Mouse (Mus musculus): ENCODE results near the gene Olfr527. TPM values are rescaled to one million over a fixed set of nuclear protein-coding genes. Genes with fewer than 3 reads are reported as not detected.

Olfr527 gene
- total RNA-seq (2023) = not detected

DNA sequence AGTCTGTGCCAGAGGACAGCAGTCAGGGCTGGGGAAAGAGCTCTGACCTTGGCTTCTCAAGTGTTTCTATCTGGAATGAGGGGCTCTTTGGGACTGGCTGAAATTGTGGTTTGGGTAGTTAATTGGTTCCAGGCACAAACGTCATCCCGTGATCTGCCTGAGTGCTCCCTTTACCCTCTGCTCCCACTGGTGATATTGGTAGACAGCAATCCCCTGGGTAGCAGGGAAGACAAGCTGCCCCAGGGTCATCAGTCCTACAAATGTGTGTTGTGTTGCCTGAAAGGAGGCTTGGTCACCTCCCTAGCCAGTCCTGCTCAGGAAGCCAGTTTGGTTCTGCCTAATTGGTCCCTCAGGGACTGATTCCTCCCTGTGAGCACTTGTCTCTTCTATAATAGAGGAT lies at the start of gene Olfr527:
Gene Olfr527, plus strand, starts transcription at position 301 of the 400 bp plus-strand sequence.

DNA sequence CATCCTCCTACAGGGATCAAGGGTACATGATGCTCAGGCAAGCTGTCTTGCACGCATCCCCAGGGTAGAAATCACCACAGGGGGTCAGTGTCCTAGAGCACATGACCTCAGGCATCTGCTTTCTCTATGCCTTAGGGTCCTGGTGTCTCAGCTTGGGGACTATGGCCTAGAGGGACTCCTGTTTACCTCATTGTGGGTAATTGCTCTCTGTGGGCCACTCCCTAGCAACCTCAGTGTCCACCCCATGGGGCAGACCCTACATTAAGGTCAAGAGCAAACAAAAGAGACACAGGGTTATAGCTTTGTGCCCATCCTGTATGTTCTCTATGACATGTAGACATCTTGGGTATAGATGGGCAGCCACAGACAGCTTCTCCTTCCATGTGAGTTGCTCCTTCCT lies 13.3 kb upstream of the Olfr527 start, which contains the start of gene Olfr525:
Gene Olfr525, plus strand, starts transcription at position 301 of the 400 bp plus-strand sequence.

DNA sequence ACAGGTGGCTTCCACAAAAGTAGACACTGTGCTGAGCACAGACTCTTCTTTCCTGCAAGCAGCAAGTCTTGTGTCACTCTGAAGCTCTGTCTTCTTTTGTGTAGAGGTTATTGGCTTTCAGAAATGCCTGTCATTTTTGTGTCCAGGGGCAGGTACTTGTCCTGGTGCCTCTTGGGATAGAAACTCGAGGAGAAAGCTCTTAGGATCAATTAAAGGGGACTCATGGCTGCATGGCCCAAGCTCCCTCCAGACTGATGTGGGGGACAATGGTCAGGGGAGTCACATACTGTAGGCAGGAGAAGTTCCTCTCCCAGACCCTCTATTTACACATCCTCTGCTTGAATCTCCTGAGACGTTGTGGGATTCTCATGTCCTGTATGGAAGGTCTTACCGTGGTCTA lies 27.8 kb downstream of the Olfr527 start, which contains the start of gene Olfr60:
Gene Olfr60, minus strand, starts transcription at position 101 of the 400 bp plus-strand sequence.

DNA sequence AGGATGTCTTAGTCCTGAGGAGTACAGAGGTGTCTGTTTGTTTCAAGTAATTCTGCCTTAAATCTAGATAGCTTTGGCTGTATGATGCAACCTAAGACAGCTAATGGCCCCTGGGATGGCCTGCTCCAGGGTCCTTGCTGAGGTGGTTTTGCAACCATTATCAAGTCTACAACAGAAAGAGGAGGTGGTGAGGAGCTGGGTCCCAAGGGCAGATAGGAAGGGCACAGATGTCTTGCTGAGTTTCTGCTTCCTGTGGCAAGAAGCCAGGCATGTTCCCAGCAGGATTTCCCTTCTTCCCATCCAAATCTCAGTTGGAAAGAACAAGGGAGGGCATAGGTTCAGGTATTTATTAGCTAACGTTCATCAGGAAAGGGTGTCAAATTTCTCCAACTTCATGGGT lies 42.4 kb downstream of the Olfr527 start, which contains the start of gene Olfr530:
Gene Olfr530, minus strand, starts transcription at position 101 of the 400 bp plus-strand sequence.

Other genes starting within 250 kb of the Olfr527 start
- gene Prap1, start 240.6 kb upstream of the Olfr527 start, total RNA-seq (2023) = not detected
- 1 to 10 TPM; 6.8 to 9.8 TPM for gene Fuom, start 231.6 kb upstream of the Olfr527 start, total RNA-seq (2023)
- 1 to 10 TPM; 6.1 to 8.1 TPM for gene Paox, start 218.2 kb upstream of the Olfr527 start, total RNA-seq (2023)
- gene Echs1, start 217.5 kb upstream of the Olfr527 start, total RNA-seq (2023) = 10 to 100 TPM; 32.0 to 35.8 TPM
- gene Mtg1, start 196.5 kb upstream of the Olfr527 start, total RNA-seq (2023) = 1 to 10 TPM; 5.2 to 8.1 TPM
- gene Sprn, start 179.1 kb upstream of the Olfr527 start, total RNA-seq (2023) = not detected
- gene Olfr522, start 169.3 kb upstream of the Olfr527 start, total RNA-seq (2023) = not detected
- gene Olfr523, start 160.8 kb upstream of the Olfr527 start, total RNA-seq (2023) = not detected
- not detected for gene Olfr524, start 128.1 kb upstream of the Olfr527 start, total RNA-seq (2023)
- gene Cd163l1, start 115.8 kb upstream of the Olfr527 start, total RNA-seq (2023) = not detected
- not detected for gene 5830411N06Rik, start 86.7 kb upstream of the Olfr527 start, total RNA-seq (2023)
- gene Olfr525, start 13.2 kb upstream of the Olfr527 start, total RNA-seq (2023) = not detected
- not detected for gene Olfr60, start 27.7 kb downstream of the Olfr527 start, total RNA-seq (2023)
- gene Olfr530, start 42.3 kb downstream of the Olfr527 start, total RNA-seq (2023) = not detected
- gene Olfr531, start 68.9 kb downstream of the Olfr527 start, total RNA-seq (2023) = not detected
- not detected for gene Olfr532, start 87.6 kb downstream of the Olfr527 start, total RNA-seq (2023)
- gene Olfr533, start 129.4 kb downstream of the Olfr527 start, total RNA-seq (2023) = not detected
- gene Olfr535, start 150.2 kb downstream of the Olfr527 start, total RNA-seq (2023) = not detected
- gene Olfr536, start 173.4 kb downstream of the Olfr527 start, total RNA-seq (2023) = not detected
- gene Olfr538, start 233.9 kb downstream of the Olfr527 start, total RNA-seq (2023) = not detected

Measured in neutrophil, adult 83 days (primary cell).